Mouse (Mus musculus): ENCODE results near the gene 9330161L09Rik.

GRCm38 (mm10) chr12:103426710-103427109, 19.1 kb upstream of the 9330161L09Rik start:
- TF ChIP-seq CTCF (IDR thresholded peaks at IDR 0.05; ENCODE audit: extremely low read depth, insufficient read depth, low read length) (no peak), POLR2A (IDR thresholded peaks at IDR 0.05; ENCODE audit: extremely low read depth, insufficient read depth, low read length) (no peak)

Data from cortical plate, adult 2 months (tissue).